Mouse (Mus musculus) layer of hippocampus, adult 18-20 months (tissue): Measurements from ENCODE around the gene A030005K14Rik. TPM values are rescaled to one million over a fixed set of nuclear protein-coding genes. Genes with fewer than 3 reads are reported as not detected.

Experiments
- DNase-seq, 2 experiments: peaks; one replicate each; pipeline ENCODE4 v3.0.0; 2022; ENCODE audit warnings: low spot score in 2 of 2
- total RNA-seq, 2 experiments: library from RNA; stranded (reverse); gene quantifications; 2 replicates each; pipeline ENCODE4 v1.2.3; 2021

The A030005K14Rik gene
- total RNA-seq, 2 experiments from 2014 or later = not detected

GRCm38 (mm10) chr1:83036892-83037667, 22.1 kb downstream of the A030005K14Rik start:
- no peak for DNase-seq

GRCm38 (mm10) chr1:83034509-83034908, 24.7 kb downstream of the A030005K14Rik start:
- no peak for DNase-seq

GRCm38 (mm10) chr1:83032508-83032907, 26.7 kb downstream of the A030005K14Rik start:
- no peak for DNase-seq

- no peak for DNase-seq
Measured at GRCm38 (mm10) chr1:83031950-83032349, 27.2 kb downstream of the A030005K14Rik start.

GRCm38 (mm10) chr1:83016556-83016955, 42.6 kb downstream of the A030005K14Rik start:
- no peak for DNase-seq

- no peak for DNase-seq
Measured at GRCm38 (mm10) chr1:83015329-83015879, 43.8 kb downstream of the A030005K14Rik start.

GRCm38 (mm10) chr1:83014477-83014876, 44.7 kb downstream of the A030005K14Rik start:
- no peak for DNase-seq

Other genes with a start within 250 kb of the A030005K14Rik start
- 10 to 100 TPM; 69.3 to 74.0 TPM for gene Agfg1, start 219.9 kb downstream of the A030005K14Rik start, total RNA-seq
- gene A030005L19Rik, start 146.1 kb downstream of the A030005K14Rik start, total RNA-seq = under 1 TPM; 0.42 to 0.71 TPM
- gene A030014E15Rik, start 134.5 kb downstream of the A030005K14Rik start, total RNA-seq = not detected
- not detected for gene Gm6217, start 128.0 kb downstream of the A030005K14Rik start, total RNA-seq
- gene A030003K21Rik, start 116.0 kb downstream of the A030005K14Rik start, total RNA-seq = not detected
- gene Gm7544, start 103.4 kb downstream of the A030005K14Rik start, total RNA-seq = not detected
- not detected for gene Gm47955, start 99.1 kb downstream of the A030005K14Rik start, total RNA-seq
- not detected for gene Gm47959, start 58.8 kb downstream of the A030005K14Rik start, total RNA-seq
- gene Slc19a3, start 20.9 kb downstream of the A030005K14Rik start, total RNA-seq = 1 to 10 TPM; 1.8 to 1.9 TPM
- not detected for gene Krtap28-10, start 16.9 kb downstream of the A030005K14Rik start, total RNA-seq
- not detected for gene Gm47969, start 14.4 kb downstream of the A030005K14Rik start, total RNA-seq
- not detected for gene Krtap28-13, start 1.6 kb upstream of the A030005K14Rik start, total RNA-seq
- gene Ccl20, start 57.4 kb upstream of the A030005K14Rik start, total RNA-seq = not detected
- gene Daw1, start 100.4 kb upstream of the A030005K14Rik start, total RNA-seq = under 1 TPM; 0.45 to 0.56 TPM